Mouse (Mus musculus): ENCODE data around the gene Ubr7. TPM values are rescaled to one million over a fixed set of nuclear protein-coding genes. Genes with fewer than 3 reads are reported as not detected.

Gene Ubr7
- total RNA-seq, 2 experiments from 2014 or later = 32.6 to 33.2 TPM

DNA sequence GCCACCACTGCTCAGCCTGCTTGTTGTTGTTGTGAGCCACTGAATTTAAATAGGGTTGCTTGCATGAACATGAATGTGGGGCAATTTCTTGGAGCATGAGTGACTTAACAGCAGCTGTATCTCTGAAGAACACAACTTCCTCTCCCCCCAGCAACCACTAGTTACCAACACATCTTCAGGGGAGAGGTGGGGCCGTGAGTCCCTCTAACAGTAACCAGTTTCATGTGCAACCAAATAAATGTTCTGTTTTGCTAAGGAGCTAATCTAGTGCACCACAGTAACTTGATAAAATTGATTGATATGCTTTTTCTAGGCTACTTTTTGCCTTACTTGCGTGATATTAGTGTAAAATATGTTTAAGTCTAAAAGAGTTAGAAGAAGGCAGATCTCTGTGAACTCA, 41.8 kb downstream of the Ubr7 start:
- no peak for DNase-seq (ENCODE audit: low spot score in 2 of 2)

DNA sequence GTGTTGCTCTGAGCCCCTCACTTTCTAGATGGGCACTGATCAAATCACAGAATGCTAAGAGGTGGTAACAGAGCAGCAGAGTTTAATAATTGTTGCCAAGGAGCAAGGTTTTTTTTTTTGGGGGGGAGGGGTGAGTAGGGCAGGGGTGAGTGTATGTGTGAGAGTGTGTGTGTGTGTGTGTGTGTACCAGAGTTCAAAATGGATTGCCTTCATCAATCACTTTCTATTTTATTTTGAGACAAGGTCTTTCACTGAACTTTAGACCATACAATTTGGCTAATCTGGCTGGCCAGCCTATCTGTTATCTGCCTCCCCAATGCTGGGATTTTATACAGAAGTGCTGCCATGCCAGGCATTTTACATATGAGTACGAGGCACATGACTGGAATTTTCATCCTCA, 57.1 kb downstream of the Ubr7 start:
- no peak for DNase-seq (ENCODE audit: low spot score in 2 of 2)

DNA sequence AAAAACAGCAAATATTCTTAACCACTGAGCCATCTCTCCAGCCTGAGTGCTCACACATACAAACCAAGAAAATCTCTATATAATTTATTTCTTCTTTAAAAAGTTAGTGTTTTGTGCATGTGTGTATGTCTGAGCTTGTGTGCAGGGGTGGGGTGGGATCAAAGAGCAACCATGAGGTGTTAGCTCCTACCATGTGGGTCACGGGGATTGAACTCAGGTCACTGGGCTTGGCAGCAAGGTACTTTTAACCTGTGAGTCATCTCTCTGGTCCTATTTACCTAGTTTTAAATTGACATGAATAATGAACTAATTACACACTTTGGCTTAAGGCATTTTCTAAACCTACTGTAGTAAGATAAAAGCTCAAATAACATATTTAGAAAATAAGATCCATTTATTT, 68.6 kb downstream of the Ubr7 start:
- DNase-seq (ENCODE audit: low spot score in 2 of 2) = no peak

DNA sequence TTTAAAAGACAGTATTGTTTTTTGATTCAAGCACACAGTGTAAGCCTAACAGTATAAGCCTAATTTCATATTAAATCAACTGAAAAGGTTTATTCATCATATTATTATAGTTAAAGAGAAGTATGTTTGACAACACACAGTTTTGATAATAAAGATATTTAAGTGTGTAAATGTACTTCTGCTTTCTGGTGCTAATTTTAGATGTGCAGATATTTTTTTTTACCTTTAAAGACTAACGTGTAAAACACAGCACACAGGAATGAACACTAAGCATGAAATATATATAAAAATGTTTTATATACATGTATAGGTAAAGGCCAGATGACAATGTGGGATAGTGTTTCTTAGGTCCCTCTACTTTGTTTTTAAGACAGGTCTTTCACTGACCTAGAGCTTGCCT, 69.4 kb downstream of the Ubr7 start:
- no peak for DNase-seq (ENCODE audit: low spot score in 2 of 2)

Other genes starting within 250 kb of the Ubr7 start
- 1,000 to 10,000 TPM; 1,717 to 1,814 TPM for gene Chga, start 203.0 kb upstream of the Ubr7 start, total RNA-seq (2021)
- 100 to 1,000 TPM in 1 of 2 experiments, 10 to 100 TPM in 1; 49.7 to 156 TPM for gene Itpk1, start 53.0 kb upstream of the Ubr7 start, total RNA-seq (2021)
- 10 to 100 TPM in 1 of 2 experiments, 1 to 10 TPM in 1; 7.5 to 11.0 TPM for gene Moap1, start 14.3 kb upstream of the Ubr7 start, total RNA-seq (2021)
- 10 to 100 TPM in 1 of 2 experiments, 1 to 10 TPM in 1; 8.0 to 10.5 TPM for gene Tmem251, start 14.2 kb upstream of the Ubr7 start, total RNA-seq (2021)
- gene Gm28051, start 202 bp upstream of the Ubr7 start, total RNA-seq (2021) = not detected
- 10 to 100 TPM; 15.8 to 20.9 TPM for gene Gon7, start 164 bp upstream of the Ubr7 start, total RNA-seq (2021)
- 1 to 10 TPM; 6.2 to 6.3 TPM for gene Gm20604, start 705 bp downstream of the Ubr7 start, total RNA-seq (2021)
- 10 to 100 TPM; 33.9 to 43.5 TPM for gene Btbd7, start 120.5 kb downstream of the Ubr7 start, total RNA-seq (2021)
- not detected for gene Cox8c, start 141.3 kb downstream of the Ubr7 start, total RNA-seq (2021)
- gene Unc79, start 190.9 kb downstream of the Ubr7 start, total RNA-seq (2021) = 1 to 10 TPM; 4.5 to 5.6 TPM

All from adrenal gland, adult 18-20 months (tissue).